Mouse (Mus musculus) heart, adult 8-10 months (tissue): ENCODE data around the gene Rtn1. TPM values are rescaled to one million over a fixed set of nuclear protein-coding genes. Genes with fewer than 3 reads are reported as not detected.

Experiments used
- DNase-seq: peaks from one replicate; pipeline ENCODE4 v3.0.0; 2022; ENCODE audit warnings: low spot score
- total RNA-seq, 4 experiments: library from RNA; stranded (reverse); gene quantifications; 2 replicates each; pipeline ENCODE4 v1.2.4; 2022

The Rtn1 gene
- total RNA-seq, 4 experiments from 2014 or later = 3.3 to 7.0 (median 5.0) TPM

DNA sequence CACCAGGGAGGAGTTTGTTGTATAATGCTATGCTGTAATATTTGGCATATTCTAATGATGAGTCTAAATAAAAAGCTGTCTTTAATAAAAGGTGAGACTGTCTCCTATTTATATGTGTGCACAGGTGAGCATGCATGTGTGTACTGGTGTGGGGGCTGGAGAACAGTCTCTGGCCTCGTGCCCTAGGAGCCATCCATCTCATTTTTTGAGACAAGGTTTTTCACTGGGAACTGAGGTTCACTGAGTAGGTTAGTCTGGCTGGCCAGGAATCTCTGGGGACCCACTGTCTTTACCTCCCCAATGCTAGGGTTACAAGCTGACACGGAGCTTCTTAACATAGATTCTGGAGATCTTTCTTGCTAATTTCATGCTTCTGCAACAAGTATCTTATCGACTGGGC is 176.7 kb downstream of the Rtn1 start:
- no peak for DNase-seq

GRCm38 (mm10) chr12:72229451-72230196 is 179.2 kb downstream of the Rtn1 start:
- DNase-seq = no peak

DNA sequence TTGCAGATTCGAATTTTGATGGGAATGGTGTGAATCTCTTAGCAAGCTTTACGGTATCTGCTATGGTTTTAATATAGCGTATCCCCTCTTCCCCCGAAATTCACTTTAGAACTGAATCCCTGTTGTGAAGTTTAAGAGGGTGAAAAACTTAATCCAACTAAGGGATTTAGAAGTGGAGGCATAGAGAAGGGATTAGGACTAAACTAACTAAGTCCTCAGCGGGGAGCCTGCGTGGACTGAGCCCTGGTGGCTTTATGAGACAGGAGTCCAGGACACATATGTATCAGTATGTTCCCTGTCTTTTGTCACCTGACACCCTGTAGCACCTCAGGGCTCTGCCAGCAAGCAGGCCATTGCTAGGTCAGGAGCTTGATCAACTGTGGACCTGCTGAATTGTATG is 181.1 kb downstream of the Rtn1 start:
- DNase-seq = no peak

- DNase-seq = no peak
These were observed 183.5 kb downstream of the Rtn1 start for GRCm38 (mm10) chr12:72225371-72225770.

DNA sequence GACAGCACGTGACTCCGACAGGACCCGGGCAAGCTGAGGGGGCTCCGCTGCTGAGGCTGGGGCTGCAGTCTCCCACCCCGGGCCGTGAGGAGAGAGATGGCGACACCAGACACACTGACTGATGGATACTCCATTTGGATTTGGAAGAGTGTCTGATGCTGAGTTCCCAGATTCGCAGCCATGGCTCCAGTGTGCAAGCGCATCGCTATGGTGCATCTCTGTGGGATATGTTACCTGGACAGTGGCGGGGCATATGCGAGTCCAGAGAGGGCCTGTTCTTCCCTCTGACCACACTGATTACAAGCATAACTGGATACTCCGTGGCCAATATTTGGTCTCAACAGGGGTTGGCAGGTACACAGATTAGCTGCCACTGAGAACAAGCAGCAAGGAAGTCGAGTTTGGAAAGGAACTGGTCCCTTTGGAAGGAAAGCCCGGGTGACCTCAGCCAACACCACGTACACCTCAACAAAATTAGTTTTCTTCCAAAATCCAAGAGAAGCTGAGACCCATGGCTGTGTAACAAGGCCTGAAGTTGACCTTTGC is 185.2 kb downstream of the Rtn1 start:
- DNase-seq = no peak

- DNase-seq = peak; percentile 65
These were observed 195.3 kb downstream of the Rtn1 start for GRCm38 (mm10) chr12:72213554-72213953.

GRCm38 (mm10) chr12:72200828-72201227 is 208.0 kb downstream of the Rtn1 start:
- DNase-seq = no peak

DNA sequence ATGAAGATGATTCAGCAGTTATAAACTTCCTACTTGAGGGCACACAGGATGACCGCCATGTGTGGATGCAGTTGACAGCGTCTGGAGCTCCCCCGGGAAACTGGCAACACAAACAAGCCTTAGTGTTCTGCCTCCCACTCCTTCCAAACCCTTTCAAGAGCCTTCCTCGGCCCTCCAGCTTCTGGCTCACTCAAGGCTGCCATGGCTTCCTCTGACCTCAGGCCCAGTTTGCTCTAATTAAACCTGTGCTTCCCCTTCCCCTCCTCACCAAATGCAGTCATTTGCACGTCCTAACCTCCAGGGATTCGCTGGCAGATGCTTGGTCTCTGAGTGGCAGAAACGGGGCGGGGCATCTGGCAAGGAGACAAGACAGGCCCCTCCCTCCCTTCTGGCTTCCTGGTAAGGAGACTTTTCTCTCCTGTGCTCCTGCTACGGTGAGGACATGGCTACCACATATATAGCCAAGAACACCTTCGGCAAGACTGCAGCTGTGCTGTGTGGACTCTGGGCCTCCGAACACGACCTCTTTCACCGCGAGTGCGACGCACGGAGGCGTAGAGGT is 210.8 kb downstream of the Rtn1 start:
- peak; percentile 21 for DNase-seq

DNA sequence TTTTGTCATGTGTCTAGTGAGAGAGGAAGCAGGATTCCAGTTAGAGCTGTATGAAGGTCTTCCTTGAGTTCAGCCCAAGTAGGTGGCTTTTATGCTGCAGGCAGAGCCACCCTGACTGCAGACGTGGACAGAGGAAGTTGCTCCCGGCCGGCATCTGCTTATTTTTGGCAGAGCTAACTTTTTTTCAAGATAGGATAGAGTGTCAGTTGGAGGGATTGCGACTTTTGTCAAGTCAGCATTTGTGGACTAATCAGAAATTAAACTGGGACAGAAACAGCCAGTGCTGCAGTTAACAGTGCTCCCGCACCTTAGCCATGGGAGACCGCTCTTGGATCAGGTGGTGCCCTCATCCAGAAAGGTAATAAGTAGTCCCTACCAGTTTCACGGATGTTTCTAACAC is 211.4 kb downstream of the Rtn1 start:
- no peak for DNase-seq

GRCm38 (mm10) chr12:72184929-72185328 is 223.9 kb downstream of the Rtn1 start, which contains the start of gene Ccdc175:
TSS of gene Ccdc175 (minus strand) at chr12:72185029.
- no peak for DNase-seq

GRCm38 (mm10) chr12:72179561-72179960 is 229.3 kb downstream of the Rtn1 start:
- DNase-seq = no peak

DNA sequence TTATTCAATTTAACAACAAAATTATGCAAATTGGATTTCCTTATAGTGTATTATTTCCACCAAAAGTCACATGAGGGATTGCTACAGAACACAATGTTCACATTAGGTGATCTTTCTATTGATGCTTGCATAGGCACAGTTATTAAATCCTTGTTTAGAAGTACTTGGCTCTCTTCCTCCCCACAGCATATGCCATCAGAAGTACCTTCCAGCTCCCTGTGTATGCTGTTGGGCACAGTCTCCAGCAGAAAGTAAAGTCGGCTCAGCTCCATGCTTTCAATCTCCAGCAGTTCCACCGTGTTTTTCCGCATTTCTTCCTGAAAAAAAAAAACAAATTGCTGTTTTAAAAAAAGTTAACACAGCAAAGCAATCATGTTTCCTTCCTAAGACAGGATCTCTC is 230.5 kb downstream of the Rtn1 start:
- DNase-seq = no peak

Other genes with a start within 250 kb of the Rtn1 start
- gene Ccdc175, start 224.0 kb downstream of the Rtn1 start, total RNA-seq = not detected
- under 1 TPM; 0.14 to 0.44 (median 0.23) TPM for gene Lrrc9, start 32.8 kb upstream of the Rtn1 start, total RNA-seq
- gene Pcnx4, start 127.3 kb upstream of the Rtn1 start, total RNA-seq = 1 to 10 TPM; 3.3 to 4.5 (median 3.9) TPM
- not detected for gene Gm4756, start 240.6 kb upstream of the Rtn1 start, total RNA-seq